Mouse (Mus musculus) CH12.LX (cell line): ENCODE data around the gene Ccdc170. TPM values are rescaled to one million over a fixed set of nuclear protein-coding genes. Genes with fewer than 3 reads are reported as not detected.

ENCODE experiments used
- DNase-seq: peaks from one replicate; pipeline ENCODE4 v3.0.0-alpha.2; 2013; ENCODE audit errors: extremely low read depth
- H3K27ac ChIP-seq: 2 replicates; pipeline ENCODE4 v1.5.1; 2012; ENCODE audit warnings: low read depth, mild to moderate bottlenecking, control low read depth, moderate library complexity; ENCODE audit not compliant: insufficient read depth
- H3K27me3 ChIP-seq: replicated peaks from 2 replicates; pipeline ENCODE3; 2012; ENCODE audit warnings: inconsistent platforms
- H3K36me3 ChIP-seq, 2 experiments: replicated peaks in 1 of 2; 2 replicates each; pipeline versions ENCODE3 to v1.6.1; 2012; ENCODE audit warnings: inconsistent platforms in 1 of 2, low read length in 1 of 2, mild to moderate bottlenecking in 1 of 2, mixed read lengths in 1 of 2, moderate library complexity in 1 of 2; ENCODE audit not compliant: control insufficient read depth in 1 of 2, insufficient read depth in 1 of 2
- H3K4me1 ChIP-seq, 2 experiments: 2 replicates each; pipeline ENCODE4 v1.6.1; 2012; ENCODE audit warnings: inconsistent platforms in 1 of 2, moderate library complexity in 1 of 2; ENCODE audit not compliant: insufficient read depth in 2 of 2, control insufficient read depth in 1 of 2
- H3K4me2 ChIP-seq: 2 replicates; pipeline ENCODE4 v1.6.1; 2012; ENCODE audit warnings: low read depth, mild to moderate bottlenecking, control low read depth; ENCODE audit not compliant: poor library complexity, insufficient read depth, severe bottlenecking
- H3K4me3 ChIP-seq, 3 experiments: fragments of 150-350 bp in 1 of 3; sonication (generic) in 1 of 3; replicated peaks in 1 of 3; 2 replicates each; pipeline versions ENCODE3 to v1.5.1; 2011 to 2012; ENCODE audit warnings: low read depth in 2 of 3, low read length in 2 of 3, mild to moderate bottlenecking in 2 of 3, moderate library complexity in 2 of 3, control low read depth in 1 of 3, improper control_type of control experiment in 1 of 3, inconsistent platforms in 1 of 3, mixed read lengths in 1 of 3; ENCODE audit not compliant: poor library complexity in 1 of 3
- H3K79me2 ChIP-seq: replicated peaks from 2 replicates; pipeline ENCODE4 v1.6.1; 2012; ENCODE audit warnings: mild to moderate bottlenecking, moderate library complexity; ENCODE audit not compliant: control insufficient read depth, poor library complexity, insufficient read depth, severe bottlenecking; ENCODE audit errors: extremely low read depth
- H3K9ac ChIP-seq: 2 replicates; pipeline ENCODE4 v1.6.1; 2012; ENCODE audit warnings: low read depth, mild to moderate bottlenecking, control low read depth, moderate library complexity; ENCODE audit not compliant: insufficient read depth
- H3K9me3 ChIP-seq: replicated peaks from 2 replicates; pipeline ENCODE3; 2012; ENCODE audit warnings: low read length, inconsistent platforms, mixed read lengths
- BHLHE40 ChIP-seq: IDR thresholded peaks from 2 replicates; pipeline ENCODE4 v1.6.1; 2011; ENCODE audit warnings: mild to moderate bottlenecking, low read depth, low read length, improper control_type of control experiment
- CTCF ChIP-seq, 2 experiments: IDR thresholded peaks in 1 of 2; conservative IDR thresholded peaks in 1 of 2; 2 replicates each; pipeline ENCODE4 v1.5.1; 2011 to 2012; ENCODE audit warnings: low read depth in 2 of 2, low read length in 2 of 2, improper control_type of control experiment in 1 of 2, inconsistent platforms in 1 of 2, mild to moderate bottlenecking in 1 of 2, moderate library complexity in 1 of 2
- ELF1 ChIP-seq: IDR thresholded peaks from 2 replicates; pipeline ENCODE4 v1.6.1; 2014; ENCODE audit warnings: low read depth, mild to moderate bottlenecking, inconsistent platforms, low read length, improper control_type of control experiment
- ETS1 ChIP-seq: conservative IDR thresholded peaks from 2 replicates; pipeline ENCODE4 v1.6.1; 2012; ENCODE audit warnings: low read depth, mild to moderate bottlenecking, inconsistent platforms, low read length, improper control_type of control experiment, moderate library complexity
- GABPA ChIP-seq: IDR thresholded peaks from 2 replicates; pipeline ENCODE4 v1.6.1; 2012; ENCODE audit warnings: low read depth, low read length, improper control_type of control experiment, inconsistent platforms; ENCODE audit not compliant: insufficient replicate concordance
- JUN ChIP-seq: IDR thresholded peaks from 2 replicates; pipeline ENCODE4 v1.6.1; 2011; ENCODE audit warnings: low read depth, mild to moderate bottlenecking, low read length, improper control_type of control experiment, moderate library complexity; ENCODE audit not compliant: insufficient read depth
- JUND ChIP-seq: conservative IDR thresholded peaks from 2 replicates; pipeline ENCODE4 v1.6.1; 2011; ENCODE audit warnings: low read depth, low read length, improper control_type of control experiment
- MXI1 ChIP-seq: IDR thresholded peaks from 2 replicates; pipeline ENCODE4 v1.6.1; 2011; ENCODE audit warnings: mild to moderate bottlenecking, low read depth, low read length, improper control_type of control experiment
- POLR2A ChIP-seq: IDR thresholded peaks from 2 replicates; pipeline ENCODE4 v1.6.1; 2011; ENCODE audit warnings: low read depth, mild to moderate bottlenecking, improper control_type of control experiment, low read length
- RCOR1 ChIP-seq: conservative IDR thresholded peaks from 2 replicates; pipeline ENCODE4 v1.6.1; 2012; ENCODE audit warnings: low read depth, mild to moderate bottlenecking, inconsistent platforms, low read length, improper control_type of control experiment
- SIN3A ChIP-seq: IDR thresholded peaks from 2 replicates; pipeline ENCODE4 v1.6.1; 2012; ENCODE audit warnings: low read length, improper control_type of control experiment, inconsistent platforms
- SMC3 ChIP-seq: IDR thresholded peaks from 2 replicates; pipeline ENCODE4 v1.6.1; 2011; ENCODE audit warnings: low read depth, low read length, improper control_type of control experiment
- TCF12 ChIP-seq: IDR thresholded peaks from 2 replicates; pipeline ENCODE4 v1.6.1; 2014; ENCODE audit warnings: low read depth, mild to moderate bottlenecking, inconsistent platforms, low read length, improper control_type of control experiment
- UBTF ChIP-seq: IDR thresholded peaks from 2 replicates; pipeline ENCODE4 v1.6.1; 2012; ENCODE audit warnings: low read depth, mild to moderate bottlenecking, inconsistent platforms, low read length, improper control_type of control experiment, moderate library complexity
- USF2 ChIP-seq: conservative IDR thresholded peaks from 2 replicates; pipeline ENCODE4 v1.6.1; 2011; ENCODE audit warnings: low read depth, low read length, improper control_type of control experiment
- dilution Hi-C: fragments of 300-500 bp; cut with MboI; formaldehyde crosslinking; loops from 2 replicates; pipeline ENCODE4 v1.14.3; 2020; ENCODE audit warnings: low sequenced_read_pairs; ENCODE audit not compliant: extremely low pct_unique_long_range_greater_than_20kb, extremely low pct_ligation_motif_present
- in situ Hi-C: fragments of 300-500 bp; cut with MboI; formaldehyde crosslinking; loops from 3 replicates; pipeline ENCODE4 v1.14.3; 2019; ENCODE audit warnings: low sequenced_read_pairs, low pct_ligation_motif_present, low pct_unique_long_range_greater_than_20kb, mixed read lengths
- polyA plus RNA-seq: library from polyadenylated mRNA; unstranded; fragments of >175 nt; gene quantifications from 2 replicates; pipeline ENCODE4 v1.2.1, GENCODE M21; 2012; ENCODE audit warnings: low read depth; ENCODE audit not compliant: insufficient read length
- total RNA-seq, 2 experiments: library from RNA; depleted of rRNA; stranded (reverse); fragments of 300-350 nt in 1 of 2; fragments of >200 nt in 1 of 2; gene quantifications; 2 replicates each; pipeline ENCODE4 v1.2.3; 2012 to 2014

Gene Ccdc170
- total and polyA plus RNA-seq, 3 experiments: not detected

DNA sequence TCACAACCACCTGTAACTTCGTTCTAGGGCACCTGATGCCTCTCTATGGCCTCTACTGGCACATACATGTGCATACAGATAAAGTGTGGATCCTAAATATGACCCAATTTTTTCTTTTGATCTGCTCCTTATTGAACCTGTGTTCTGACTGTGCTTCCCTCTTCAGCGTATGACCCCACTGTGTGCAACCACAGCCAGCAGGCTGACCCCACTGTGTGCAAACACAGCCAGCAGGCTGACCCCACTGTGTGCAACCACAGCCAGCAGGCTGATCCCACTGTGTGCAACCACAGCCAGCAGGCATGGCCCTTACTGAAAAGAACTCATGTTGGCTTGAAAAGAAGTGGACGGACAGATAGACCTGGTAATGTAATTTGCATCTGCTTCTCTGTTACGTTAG is 120.2 kb downstream of the Ccdc170 start:
- Histone ChIP-seq H3K9me3 (peaks cover 25% of the 10 kb centered on the region), H3K79me2 (no peaks in the 10 kb centered on the region), H3K4me1 (no peaks in the 10 kb centered on the region), H3K27ac (no peak overlapping the region), H3K4me2 (no peak overlapping the region), H3K4me3 (no peak overlapping the region), H3K9ac (no peak overlapping the region), H3K36me3 (no peaks in the 10 kb centered on the region), H3K27me3 (no peaks in the 10 kb centered on the region)
- dilution Hi-C loops (no loop called here), in situ Hi-C loops (loop anchor here (25.0 kb wide), 1 partner anchor 560 kb away; no protein-coding TSS in a partner anchor)
- no peak for DNase-seq
- no peak for TF ChIP-seq TCF12

DNA sequence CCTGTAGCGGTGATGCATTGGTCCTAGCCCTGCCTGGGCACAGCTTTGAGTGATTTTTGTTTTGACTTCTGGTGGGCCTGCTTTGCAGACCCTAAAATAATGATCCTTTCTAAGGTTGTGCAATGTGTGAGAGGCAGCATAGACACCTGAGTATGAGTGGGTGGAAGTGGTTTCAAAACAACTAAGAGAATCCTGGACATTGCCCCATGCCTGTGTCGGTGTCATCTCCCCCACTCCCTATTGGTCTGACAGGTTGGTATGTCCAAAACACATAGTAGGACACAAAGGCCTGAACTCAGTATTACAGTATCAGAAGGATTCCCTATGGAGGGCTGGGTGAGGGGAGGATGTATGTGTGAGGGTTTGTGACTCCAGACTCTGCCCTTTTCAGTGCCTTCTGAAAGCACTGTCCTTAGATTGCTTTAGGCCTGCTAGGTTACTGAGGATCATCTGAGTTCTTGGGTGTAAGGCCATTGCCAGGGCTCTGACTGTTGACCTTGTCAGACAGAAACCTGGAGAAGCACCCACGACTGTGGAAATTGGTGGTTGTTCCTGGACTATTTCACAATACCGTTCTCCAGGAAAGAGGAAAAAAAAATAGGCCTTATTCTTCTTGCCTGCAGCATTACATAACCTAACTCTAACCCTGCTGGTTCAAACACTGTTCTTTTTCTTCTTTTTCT is 122.4 kb downstream of the Ccdc170 start:
- Histone ChIP-seq H3K9me3 (peaks cover 25% of the 10 kb centered on the region), H3K79me2 (no peaks in the 10 kb centered on the region), H3K27me3 (no peaks in the 10 kb centered on the region), H3K4me1 (no peaks in the 10 kb centered on the region), H3K4me2 (no peak overlapping the region)
- dilution Hi-C loops (no loop called here), in situ Hi-C loops (loop anchor here (25.0 kb wide), 1 partner anchor 558 kb away; no protein-coding TSS in a partner anchor)
- no peak for DNase-seq
- TF ChIP-seq UBTF: no peak
- TF ChIP-seq ETS1: no peak
- TF ChIP-seq JUN: no peak
- TF ChIP-seq GABPA: no peak
- TF ChIP-seq, all 38 proteins: peak for 0
- H3K27ac ChIP-seq: no peak overlapping the region
- no peak overlapping the region for H3K9ac ChIP-seq
- no peaks in the 10 kb centered on the region for H3K36me3 ChIP-seq
- H3K4me3 ChIP-seq: no peak overlapping the region

DNA sequence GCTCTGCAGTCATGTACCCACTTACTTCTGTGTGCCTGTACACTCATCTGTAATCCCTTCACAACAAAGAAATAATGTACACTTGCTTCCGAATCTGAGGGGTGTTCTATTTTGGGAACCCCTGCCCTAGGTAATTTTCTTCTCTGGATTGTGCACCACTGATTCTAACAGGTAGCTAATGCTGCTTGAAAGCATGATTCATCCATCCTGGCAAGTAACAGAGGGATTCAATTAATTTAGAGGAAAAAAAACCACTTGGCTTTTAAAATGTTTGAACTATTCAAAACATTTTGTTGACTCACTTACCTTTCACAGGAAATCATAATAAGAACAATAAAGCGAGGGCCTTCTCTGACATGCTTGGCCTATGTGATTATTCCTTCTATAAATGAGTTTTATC is 127.9 kb downstream of the Ccdc170 start:
- Histone ChIP-seq H3K79me2 (no peaks in the 10 kb centered on the region), H3K9ac (no peak overlapping the region), H3K27me3 (no peaks in the 10 kb centered on the region), H3K4me1 (peaks cover 0 to 11% of the 10 kb centered on the region in 2 experiments; a peak in 2 of 4 replicates), H3K9me3 (peaks cover 5% of the 10 kb centered on the region), H3K4me3 (no peak overlapping the region), H3K4me2 (no peak overlapping the region), H3K27ac (no peak overlapping the region), H3K36me3 (no peaks in the 10 kb centered on the region)
- in situ Hi-C loops: loop anchor here (25.0 kb wide), 1 partner anchor 552 kb away; no protein-coding TSS in a partner anchor
- TF ChIP-seq RCOR1 (no peak), ELF1 (no peak), MXI1 (no peak), GABPA (no peak), SIN3A (no peak), USF2 (no peak), BHLHE40 (no peak), CTCF (conservative IDR thresholded peaks at IDR 0.05 in 1 of 2, IDR thresholded peaks at IDR 0.05 in 1 of 2; ENCODE audit: low read depth in 2 of 2, low read length in 2 of 2) (no peak), SMC3 (no peak), JUND (no peak), POLR2A (no peak)
- dilution Hi-C loops: no loop called here
- no peak for DNase-seq
